Mouse (Mus musculus) urinary bladder, adult 18-20 months (tissue): ENCODE results near the gene Gm9376.

Experiments
- DNase-seq, 2 experiments: peaks; one replicate each; pipeline ENCODE4 v3.0.0; 2022; ENCODE audit warnings: low spot score in 2 of 2, mixed read lengths in 2 of 2

Gene Gm9376

GRCm38 (mm10) chr14:118282272-118282671 is 15.5 kb downstream of the Gm9376 start:
- DNase-seq = no peak

- DNase-seq = no peak
Observed at GRCm38 (mm10) chr14:118282917-118283316, 16.2 kb downstream of the Gm9376 start.

GRCm38 (mm10) chr14:118286096-118286495 is 19.3 kb downstream of the Gm9376 start:
- no peak for DNase-seq

GRCm38 (mm10) chr14:118289133-118289532 is 22.4 kb downstream of the Gm9376 start:
- no peak for DNase-seq

GRCm38 (mm10) chr14:118290009-118290408 is 23.2 kb downstream of the Gm9376 start:
- no peak for DNase-seq

GRCm38 (mm10) chr14:118302606-118303005 is 35.8 kb downstream of the Gm9376 start:
- DNase-seq = no peak

- DNase-seq = no peak
Observed at GRCm38 (mm10) chr14:118304560-118304959, 37.8 kb downstream of the Gm9376 start.

- DNase-seq = no peak
Observed at GRCm38 (mm10) chr14:118305951-118306350, 39.2 kb downstream of the Gm9376 start.

GRCm38 (mm10) chr14:118307060-118307459 is 40.3 kb downstream of the Gm9376 start:
- no peak for DNase-seq

GRCm38 (mm10) chr14:118311703-118312102 is 44.9 kb downstream of the Gm9376 start:
- DNase-seq = no peak

GRCm38 (mm10) chr14:118312664-118313063 is 45.9 kb downstream of the Gm9376 start:
- no peak for DNase-seq

- DNase-seq = no peak
Observed at GRCm38 (mm10) chr14:118313931-118314330, 47.2 kb downstream of the Gm9376 start.

- no peak for DNase-seq
Observed at GRCm38 (mm10) chr14:118317260-118317659, 50.5 kb downstream of the Gm9376 start.
